Mouse (Mus musculus) adrenal gland, adult 18-20 months (tissue): ENCODE measurements around the gene Dpysl4. TPM values are rescaled to one million over a fixed set of nuclear protein-coding genes. Genes with fewer than 3 reads are reported as not detected.

Experiments used
- DNase-seq, 2 experiments: peaks; one replicate each; pipeline ENCODE4 v3.0.0; 2021 to 2022; ENCODE audit warnings: low spot score in 2 of 2
- total RNA-seq, 2 experiments: library from RNA; stranded (reverse); gene quantifications; 1 replicate in 1 of 2; 2 replicates in 1 of 2; pipeline ENCODE4 v1.2.3; 2021

Dpysl4 gene
- total RNA-seq, 2 experiments from 2014 or later: 0.22 to 0.70 TPM

DNA sequence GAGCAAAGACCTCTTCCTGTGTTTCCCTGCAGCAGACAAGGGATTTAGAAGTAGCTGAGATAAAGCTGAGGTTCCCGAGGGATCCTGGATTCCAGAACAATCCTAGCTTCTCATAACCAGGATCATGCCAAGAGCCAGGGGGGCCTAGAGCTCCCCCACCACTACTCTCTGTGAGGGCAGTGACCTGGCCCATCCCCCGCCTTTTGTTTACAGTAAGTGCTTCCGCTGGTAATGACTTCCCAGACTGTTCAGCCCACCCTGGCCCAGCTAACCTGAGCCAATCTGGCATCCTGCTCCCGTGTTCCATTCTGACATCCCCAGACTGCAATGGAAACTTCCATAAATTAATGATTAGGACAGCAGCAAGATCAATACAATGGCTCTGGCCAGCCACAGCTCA lies 61.6 kb downstream of the Dpysl4 start:
- no peak for DNase-seq

DNA sequence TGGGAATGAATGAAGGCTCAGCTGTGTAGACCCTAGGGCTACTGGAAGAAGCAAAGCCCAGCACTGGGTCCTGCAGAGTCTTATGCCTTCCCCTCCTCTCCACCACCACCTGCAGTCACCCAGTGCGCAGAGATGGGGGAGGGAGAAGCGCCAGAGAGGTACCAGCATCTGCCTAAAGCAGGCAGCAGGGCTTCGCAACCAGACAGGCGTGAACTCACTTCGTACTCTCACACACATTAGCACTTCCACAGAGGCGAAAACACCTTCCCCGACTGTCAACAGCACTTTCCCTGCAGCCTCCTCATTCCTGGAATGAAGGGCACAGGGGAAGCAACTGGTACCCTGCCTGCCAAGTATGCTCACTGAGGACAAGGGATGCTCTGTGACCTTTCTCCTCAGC lies 63.6 kb downstream of the Dpysl4 start:
- DNase-seq: no peak

DNA sequence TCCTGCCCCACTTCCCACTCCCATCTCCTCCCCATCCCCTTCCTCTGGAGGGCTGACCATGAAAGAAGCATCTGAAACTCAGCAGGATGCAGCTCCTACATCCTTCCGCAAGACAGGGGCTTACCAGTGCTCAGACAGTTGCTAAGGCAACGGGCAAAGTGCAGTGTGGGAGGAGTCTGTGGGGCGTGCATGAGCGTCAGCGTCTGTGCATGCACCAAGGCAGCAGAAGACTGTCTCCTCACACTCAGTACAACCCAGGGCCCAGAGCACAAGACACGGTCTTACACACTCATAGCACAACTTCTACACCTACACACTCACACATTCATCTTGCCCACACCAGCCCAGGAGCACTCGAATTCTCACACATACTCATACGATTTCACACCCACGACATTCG lies 65.3 kb downstream of the Dpysl4 start:
- no peak for DNase-seq

Other genes starting within 250 kb of the Dpysl4 start
- 10 to 100 TPM; 75.1 to 76.9 TPM for gene Ppp2r2d, start 239.9 kb upstream of the Dpysl4 start, total RNA-seq
- gene Mapk1ip1, start 239.7 kb upstream of the Dpysl4 start, total RNA-seq: 10 to 100 TPM; 18.7 to 25.4 TPM
- gene Bnip3, start 176.5 kb upstream of the Dpysl4 start, total RNA-seq: 100 to 1,000 TPM; 143 to 261 TPM
- gene Jakmip3, start 145.3 kb upstream of the Dpysl4 start, total RNA-seq: 1 to 10 TPM; 4.4 to 5.4 TPM
- gene Lrrc27, start 127.0 kb downstream of the Dpysl4 start, total RNA-seq: 10 to 100 TPM in 1 of 2 experiments, 1 to 10 TPM in 1; 8.1 to 14.7 TPM
- 1 to 10 TPM; 3.2 to 4.3 TPM for gene Stk32c, start 127.3 kb downstream of the Dpysl4 start, total RNA-seq
- gene Pwwp2b, start 162.5 kb downstream of the Dpysl4 start, total RNA-seq: 10 to 100 TPM; 11.7 to 12.3 TPM